Mouse (Mus musculus): Measurements from ENCODE around the gene Tbcc.

Tbcc gene

DNA sequence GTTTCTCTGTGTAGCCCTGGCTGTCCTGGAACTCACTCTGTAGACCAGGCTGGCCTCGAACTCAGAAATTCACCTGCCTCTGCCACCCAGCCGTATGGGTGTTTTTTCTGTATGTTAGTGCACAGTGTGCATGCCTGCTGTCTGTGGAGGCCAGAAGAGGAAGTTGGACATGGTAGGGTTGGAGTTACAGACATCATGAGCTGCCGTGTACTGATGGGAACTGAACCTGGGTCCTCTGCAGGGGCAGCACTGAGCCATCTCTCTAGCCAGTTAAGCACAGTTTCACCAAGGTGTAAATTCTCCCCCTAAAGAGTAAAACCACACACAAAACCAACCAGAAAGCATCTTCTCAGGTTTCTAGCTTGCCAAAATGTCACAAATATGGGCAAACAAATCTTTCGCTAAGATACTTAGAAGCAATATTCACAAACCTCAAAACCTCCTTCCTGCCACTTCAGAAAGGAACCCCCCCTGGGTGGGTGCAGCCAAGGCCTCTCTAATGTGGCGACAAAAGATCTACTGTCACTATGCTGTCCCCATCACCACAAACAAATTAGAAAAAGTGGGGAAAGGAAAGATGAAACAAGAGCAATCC, 20.2 kb upstream of the Tbcc start:
- DNase-seq (ENCODE audit: low read depth, low spot score): peak; percentile 88

DNA sequence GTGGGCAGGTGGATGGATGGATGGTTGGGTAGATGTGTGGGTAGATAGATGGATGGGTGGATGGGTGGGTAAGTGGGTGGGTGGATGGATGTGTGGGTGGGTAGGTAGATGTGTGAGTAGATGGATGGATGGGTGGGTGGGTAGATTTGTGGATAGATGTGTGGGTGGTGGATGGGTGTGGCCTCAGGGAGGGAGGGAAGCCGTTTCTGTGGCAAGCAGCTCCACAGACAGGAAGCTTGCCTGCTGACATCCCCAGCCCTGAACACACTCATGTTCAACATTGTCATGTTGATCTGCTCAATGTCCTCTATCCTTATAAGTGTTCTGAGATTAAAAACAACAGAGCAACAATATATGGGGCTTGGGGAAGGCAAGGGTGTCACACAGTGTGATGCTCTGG, 19.6 kb upstream of the Tbcc start:
- DNase-seq (ENCODE audit: low read depth, low spot score): peak; percentile 86

DNA sequence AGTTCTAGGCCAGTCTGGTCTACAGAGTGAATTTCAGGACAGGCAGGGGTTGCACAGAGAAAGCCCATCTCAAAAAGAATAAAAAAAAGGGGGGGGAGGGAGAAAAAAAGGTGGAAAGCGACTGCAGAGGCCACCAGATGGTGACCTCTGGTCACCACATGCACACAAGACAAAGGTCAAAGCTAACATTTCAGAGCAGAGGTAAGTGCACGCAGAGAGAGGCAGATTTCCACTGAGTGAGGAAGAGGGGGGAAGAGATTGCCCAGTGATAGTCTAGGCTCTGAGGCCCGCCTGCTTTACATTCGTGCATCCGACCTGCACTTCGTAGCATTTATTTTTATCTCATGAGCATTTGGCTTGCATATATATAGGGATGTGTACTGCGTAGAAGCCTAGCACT, 17.7 kb upstream of the Tbcc start:
- DNase-seq (ENCODE audit: low read depth, low spot score): no peak

DNA sequence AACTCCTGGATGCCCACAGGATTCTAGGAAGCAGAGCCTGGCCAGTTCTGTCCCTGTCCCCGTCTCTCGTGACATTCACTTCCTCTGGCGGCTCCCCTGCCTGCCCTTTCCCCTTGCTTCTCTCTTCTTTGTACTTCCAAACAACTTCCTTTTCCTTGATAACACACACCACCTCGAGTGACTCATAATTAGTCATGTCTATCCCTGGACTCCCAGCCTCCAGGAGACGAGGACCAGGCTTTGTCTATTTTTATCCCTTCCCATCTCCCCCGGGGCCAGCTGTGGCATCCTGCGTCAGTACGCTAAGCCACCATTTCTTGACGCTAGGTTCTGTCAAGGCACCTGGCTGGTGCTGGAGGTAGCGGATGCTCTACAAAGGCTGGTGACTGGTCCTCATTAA, 16.4 kb upstream of the Tbcc start:
- no peak for DNase-seq (ENCODE audit: low read depth, low spot score)

DNA sequence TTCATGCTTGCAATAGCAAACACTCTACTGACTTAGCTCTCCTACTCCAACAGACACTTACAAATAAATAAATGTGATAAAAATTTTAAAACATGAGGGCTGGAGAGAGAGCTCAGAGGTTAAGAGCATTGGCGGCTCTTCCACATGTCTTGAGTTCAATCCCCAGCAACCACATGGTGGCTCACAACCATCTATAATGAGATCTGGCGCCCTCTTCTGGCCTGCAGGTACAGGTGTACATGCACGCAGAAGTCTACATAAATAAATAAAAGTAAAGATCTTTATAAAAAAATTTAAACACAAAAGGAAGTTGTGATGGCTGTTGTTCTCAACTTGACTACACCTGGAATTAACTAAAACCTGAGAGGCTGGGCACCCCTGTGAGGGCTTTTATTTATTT, 14.9 kb upstream of the Tbcc start:
- DNase-seq (ENCODE audit: low read depth, low spot score): peak; percentile 44

DNA sequence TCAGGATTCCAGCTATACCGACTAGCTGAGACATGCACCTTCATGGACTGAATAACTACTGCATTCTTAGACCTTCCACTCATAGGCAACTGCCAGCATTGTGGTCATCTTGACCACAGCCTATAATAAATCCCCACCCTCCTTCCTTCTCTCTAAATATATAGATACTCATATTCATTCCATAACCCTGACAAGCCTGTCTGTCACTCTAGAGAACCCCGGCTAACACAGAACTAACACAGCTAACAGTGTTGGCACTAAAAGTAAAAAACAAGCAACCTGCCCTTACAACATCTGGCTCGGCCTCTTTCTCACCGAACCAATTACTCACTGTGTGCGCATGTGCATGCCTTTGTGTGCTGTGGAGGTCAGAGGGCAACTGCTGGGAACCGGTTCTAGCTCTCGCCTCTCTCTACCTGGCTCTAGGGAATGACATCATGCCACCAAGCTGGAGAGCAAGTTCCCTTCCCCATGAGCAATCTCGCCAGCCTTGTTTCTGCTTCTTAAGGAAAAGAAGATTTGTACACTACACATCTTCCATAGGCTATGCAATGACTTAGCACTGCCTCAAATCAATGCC, 14.0 kb upstream of the Tbcc start:
- DNase-seq (ENCODE audit: low read depth, low spot score): no peak

DNA sequence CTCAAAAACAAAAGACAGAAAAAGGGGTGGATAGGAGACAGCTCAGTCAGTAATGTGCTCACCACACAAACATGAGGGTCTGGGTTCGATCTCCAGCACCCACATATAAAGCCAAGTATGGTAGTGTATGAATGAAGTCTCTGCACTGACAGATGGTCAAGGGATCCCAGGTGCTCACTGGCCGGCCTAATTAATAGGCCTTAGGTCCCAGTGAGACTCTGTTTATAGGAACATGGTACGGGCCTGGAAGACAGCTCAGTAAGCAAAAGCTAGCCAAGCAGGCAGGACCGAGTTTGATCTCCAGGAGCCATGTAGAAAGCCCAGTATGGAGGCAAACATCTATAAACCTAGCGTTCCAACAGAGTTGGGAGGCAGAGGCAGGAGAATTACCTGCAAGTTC, 13.4 kb upstream of the Tbcc start:
- no peak for DNase-seq (ENCODE audit: low read depth, low spot score)

DNA sequence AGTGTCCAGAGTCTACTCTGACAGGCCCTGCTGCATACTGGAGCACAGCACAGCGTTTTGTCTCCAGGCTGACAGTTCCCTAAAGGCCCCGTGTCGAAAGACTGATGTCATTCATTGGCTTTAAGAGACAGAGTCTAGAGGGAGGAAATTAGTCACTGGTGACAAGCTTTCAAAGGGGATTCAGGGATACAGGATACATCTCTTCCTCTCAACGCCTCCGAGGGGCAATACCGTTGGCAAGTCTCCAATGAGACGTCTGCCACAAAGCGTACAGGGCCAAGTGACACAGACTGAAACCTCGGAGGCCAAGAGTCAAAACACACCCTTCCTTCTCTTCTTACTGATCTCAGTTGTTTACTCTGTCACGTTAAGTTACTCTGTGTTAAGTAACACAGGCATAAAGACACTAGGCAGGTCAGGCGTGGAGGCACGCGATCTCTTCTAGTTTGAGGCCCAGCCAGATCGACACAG, 10.6 kb upstream of the Tbcc start:
- peak; percentile 76 for DNase-seq (ENCODE audit: low read depth, low spot score)

DNA sequence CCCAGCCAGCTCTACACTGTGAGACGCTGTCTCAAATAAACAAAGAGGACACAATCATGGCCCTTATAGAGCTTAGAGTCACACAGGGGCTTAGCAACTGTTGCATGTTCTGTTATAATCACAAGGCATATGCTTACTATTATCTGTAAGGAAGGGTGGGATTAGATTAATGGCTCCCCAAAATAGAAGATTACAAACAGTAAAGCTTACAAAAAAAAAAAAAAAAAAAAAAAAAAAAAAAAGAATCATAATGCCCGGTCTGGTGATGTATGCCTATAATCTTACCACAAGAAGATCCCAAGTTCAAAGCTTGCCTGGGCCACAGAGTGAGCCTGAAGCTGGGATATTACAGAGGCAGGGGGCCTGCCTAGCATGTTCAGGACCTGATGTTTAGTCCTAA, 10.2 kb upstream of the Tbcc start:
- DNase-seq (ENCODE audit: low read depth, low spot score): no peak

DNA sequence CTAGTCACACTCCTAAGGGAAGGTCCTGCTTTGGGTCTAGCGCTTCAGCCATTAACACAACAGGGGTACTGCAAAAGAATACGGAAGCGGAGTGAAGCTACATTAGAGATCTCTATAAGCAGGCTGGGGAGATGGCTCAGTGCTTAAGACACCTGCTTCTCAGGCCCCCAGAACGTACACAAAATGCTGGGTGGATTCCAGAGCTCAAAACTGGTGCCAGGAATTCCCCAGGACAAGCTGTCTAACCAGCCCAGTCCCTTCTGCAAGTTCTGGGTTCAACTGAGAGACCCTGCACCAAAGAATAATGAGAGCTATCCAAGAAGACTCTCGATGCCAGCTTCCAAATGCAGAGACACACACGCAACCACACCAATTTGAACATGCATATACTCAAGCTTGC, 8.8 kb upstream of the Tbcc start:
- DNase-seq (ENCODE audit: low read depth, low spot score): no peak

DNA sequence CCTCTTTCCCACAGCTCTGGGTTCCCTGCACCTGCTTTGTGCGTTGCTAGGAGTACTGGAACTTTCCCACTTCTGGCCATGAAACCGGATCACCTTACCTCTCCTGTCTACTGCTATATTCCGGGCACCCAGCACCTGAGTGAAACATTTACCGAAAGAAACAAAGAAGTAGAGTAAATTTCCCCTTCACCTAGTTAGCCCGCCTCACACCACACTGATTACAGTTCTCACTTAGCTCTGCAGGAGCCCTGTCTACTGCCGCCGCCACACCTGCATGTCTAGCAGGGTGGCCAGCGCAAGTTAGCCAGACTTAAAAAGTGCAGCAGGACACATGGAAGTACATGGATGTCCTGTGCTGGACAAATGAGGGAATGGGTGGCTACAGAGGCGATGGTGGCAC, 7.4 kb upstream of the Tbcc start:
- no peak for DNase-seq (ENCODE audit: low read depth, low spot score)

DNA sequence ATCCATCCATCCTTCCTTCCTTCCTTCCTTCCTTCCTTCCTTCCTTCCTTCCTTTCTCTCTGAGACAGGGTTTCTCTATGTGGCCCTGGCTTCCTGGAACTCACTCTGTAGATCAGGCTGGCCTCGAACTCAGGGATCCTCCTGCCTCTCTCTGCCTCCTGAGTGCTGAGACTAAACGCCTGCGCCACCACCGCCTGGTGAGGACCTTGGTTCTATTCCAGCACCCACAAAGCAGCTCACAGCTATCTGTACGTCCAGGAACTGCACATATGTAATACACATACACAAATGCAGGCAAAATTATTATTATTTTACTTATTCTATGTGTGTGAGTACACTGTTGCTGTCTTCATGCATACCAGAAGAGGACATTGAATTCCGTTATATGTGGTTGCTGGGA, 5.7 kb upstream of the Tbcc start:
- no peak for DNase-seq (ENCODE audit: low read depth, low spot score)

DNA sequence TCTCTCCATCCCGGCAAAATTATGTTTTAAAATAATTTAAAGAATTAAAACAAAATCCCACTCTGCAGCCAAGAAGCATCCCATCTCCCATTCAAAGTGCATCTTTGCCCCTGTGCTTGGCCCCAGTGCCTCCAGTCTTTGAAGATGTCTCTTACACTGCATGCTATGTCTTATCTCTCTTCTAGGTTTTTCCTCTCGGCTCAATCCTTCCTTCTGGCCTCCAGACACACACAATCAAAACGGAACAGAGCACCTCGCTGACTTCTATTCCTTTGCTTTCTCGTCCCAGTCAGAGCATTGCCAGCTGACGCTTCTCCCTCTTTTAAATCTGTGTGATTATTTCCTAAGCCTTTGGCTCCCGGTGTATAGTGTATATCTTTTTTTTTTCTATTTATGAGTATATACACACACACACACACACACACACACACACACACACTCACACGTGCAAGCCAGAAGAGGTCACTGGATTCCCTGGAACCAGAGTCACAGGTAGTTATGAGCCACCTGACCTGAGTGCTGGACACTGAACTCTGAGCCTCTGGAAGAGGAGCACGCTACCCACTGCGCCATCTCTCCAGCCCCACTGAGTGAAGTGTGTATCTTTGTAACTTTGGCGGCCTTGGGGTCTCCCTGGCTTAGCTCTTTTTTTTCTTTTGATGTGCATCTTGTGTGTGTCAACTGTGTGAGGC, 5.1 kb upstream of the Tbcc start:
- no peak for DNase-seq (ENCODE audit: low read depth, low spot score)

DNA sequence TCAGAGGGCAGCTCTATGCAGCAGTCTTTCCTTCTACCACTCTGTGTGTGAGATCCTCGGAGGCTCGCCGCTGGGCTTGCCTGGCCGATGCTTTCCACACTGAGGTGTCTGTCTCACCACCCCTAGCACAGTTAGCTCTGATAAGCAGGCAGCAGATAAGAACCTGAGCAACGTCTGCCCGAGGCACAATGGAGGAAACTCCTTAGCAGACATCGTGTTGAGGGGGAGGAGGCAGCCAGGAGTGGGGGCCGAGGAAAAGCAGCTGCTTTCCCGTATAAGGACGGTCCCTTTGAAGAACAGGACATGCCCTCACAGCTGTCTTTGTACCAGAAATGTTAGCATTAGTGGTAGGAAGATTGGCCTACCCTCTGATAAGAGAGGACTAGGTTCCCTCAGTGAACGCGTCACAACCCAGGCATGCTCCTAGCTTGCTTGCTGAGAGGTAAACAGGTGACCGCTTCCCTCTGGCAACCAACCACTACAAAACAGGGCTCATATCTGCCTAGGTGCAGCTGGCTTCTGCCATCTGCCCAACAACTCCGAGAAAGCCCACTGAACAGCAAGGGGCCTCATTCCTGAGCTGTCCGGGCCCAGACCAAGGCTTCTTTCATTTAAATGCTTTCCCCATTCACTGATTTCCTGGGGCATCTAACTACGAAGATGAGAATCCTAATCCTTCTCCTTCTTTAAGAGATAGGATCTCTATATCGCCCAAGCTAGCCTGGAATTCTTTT, 4.4 kb upstream of the Tbcc start:
- no peak for DNase-seq (ENCODE audit: low read depth, low spot score)

DNA sequence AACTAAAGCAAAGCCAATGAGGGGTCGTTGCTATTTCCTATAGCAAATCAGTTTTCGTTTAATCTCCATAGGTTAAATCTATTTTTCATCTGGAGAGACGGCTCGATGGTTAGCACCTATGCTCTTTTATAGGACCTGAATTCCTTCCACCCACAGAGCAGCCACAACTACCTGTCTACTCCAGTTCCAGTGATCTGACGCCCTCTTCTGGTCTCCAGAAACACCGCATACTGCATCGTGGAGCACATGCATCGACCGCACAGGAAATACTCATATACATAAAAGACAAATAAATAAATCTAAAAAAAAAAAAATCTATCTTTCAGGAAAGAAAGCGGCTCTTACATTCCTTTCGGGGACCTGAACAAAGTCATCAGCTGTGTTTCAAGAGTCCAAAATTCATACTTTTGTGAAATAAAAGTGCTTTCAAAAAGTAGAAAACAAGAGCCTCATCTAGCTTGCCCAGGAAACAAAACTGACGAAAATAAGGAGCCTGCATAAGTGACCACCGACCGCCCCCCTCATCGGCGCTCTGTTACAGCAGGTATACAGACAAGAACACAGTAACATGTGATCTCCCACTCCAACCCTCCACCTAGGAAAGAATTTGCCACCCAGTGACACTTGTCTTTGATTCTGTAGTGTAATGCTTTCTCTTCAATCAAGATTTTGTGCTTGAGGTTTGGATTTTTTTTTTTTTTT, 1.8 kb upstream of the Tbcc start:
- DNase-seq (ENCODE audit: low read depth, low spot score): peak; percentile 79

DNA sequence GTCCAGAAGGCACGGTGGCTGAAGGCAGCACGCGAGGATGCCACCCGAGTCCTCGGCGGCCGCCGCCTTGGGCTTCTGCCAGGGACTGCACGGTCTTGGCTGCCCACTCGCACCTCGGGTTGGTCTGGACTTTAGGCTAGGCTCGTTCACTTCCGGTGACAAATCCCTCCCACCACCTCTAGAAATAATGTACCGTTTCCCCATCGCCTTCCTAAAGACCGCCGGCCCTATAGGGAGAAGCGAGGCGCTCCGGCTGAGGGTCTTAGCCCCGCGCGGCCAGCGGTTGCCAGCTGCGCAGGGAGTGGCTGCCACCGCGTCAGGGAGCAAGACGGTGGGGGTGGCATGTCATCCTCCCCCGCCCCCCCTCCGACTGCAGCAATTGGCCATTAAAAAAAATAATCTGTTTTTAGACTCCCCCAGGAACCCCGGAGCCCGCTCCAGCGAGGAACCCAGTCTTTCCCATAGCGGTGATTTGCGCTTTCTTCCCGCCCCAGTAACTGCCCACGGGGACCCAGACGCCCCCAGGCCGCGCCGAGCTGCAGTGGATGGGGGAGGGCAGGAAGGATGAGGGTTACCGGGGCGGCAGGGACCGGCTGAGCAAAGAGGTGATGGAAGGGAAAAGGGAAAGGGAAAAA, 917 bp upstream of the Tbcc start:
- peak; percentile 74 for DNase-seq (ENCODE audit: low read depth, low spot score)

DNA sequence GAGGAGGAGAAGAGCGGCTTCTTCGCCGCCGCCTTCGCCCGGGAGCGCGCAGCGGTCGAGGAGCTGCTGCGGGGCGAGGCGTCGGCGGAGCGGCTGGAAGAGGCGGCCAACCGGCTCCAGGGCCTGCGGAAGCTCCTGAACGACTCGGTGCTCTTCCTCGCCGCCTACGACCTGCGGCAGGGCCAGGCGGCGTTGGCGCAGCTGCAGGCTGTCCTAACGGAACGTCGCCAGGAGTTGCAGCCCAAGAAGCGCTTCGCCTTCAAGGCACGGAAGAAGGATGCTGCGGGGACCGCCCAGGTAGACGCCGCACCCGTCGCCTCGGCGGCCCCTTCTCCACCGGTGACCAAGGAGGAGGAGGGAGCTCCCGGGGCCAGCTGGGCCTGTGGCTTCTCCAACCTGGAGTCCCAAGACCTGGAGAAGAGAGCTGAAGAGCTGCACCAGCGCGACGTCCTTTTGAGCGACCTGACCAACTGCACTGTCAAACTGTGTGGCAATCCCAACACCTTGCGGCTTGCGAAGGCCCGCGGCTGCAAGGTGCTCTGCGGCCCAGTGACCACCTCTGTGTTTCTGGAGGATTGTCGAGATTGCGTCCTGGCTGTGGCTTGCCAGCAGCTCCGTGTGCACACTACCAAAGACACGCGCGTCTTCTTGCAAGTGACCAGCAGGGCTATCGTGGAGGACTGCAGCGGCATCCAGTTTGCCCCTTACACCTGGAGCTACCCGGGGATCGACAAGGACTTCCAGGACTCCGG, 535 bp downstream of the Tbcc start:
- no peak for DNase-seq (ENCODE audit: low read depth, low spot score)

DNA sequence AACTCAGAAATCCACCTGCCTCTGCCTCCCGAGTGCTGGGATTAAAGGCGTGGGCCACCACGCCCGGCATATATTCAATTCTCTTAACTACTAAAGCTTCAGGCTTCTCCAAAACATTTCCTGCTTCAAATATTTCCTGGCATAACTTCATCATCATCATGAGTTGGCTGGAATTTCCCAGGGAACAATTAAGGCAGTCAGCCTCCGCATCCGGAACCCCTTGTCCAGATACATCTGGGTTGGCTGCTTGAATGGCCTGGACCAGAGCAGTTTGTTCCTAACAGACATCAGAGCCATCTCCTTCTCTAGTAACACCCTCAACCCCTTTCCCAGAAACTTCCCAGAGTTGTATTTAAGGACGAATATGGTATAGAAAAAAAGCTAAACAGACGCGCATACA, 4.9 kb downstream of the Tbcc start:
- no peak for DNase-seq (ENCODE audit: low read depth, low spot score)

DNA sequence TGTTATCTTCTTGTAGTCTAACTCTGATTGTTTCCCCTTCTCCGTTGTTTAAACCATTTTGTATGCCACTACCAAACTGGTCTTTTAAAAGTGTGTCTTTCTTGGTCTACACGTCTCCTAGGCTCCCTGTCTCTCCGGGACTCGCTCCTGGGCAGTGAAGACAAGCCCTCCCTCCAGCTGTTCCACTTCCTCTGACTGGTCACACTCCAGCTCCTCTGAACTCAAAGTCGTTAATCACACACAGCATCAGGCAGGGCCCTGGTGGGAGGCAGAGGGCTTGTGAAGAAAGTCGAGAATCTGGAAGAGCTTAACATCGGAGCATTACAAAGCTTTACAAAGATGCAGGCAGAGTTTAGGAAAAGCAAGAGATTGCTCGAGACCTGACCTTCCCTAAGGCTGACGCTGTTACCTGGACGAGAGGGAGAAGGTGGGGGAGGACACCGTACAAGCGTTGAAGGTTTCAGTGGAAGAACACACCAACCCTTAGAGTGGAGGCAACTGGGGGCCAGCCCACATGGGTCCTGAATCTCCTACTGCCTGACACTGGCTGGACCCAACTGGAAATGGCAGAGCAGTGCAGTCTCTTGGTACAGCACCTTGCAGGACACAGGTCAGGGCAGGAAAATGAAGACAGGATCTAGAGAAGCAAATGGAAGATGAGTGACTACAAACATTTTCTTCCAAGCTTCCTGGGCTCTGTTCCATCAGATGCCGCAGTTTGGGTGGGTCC, 6.9 kb downstream of the Tbcc start:
- DNase-seq (ENCODE audit: low read depth, low spot score): no peak

DNA sequence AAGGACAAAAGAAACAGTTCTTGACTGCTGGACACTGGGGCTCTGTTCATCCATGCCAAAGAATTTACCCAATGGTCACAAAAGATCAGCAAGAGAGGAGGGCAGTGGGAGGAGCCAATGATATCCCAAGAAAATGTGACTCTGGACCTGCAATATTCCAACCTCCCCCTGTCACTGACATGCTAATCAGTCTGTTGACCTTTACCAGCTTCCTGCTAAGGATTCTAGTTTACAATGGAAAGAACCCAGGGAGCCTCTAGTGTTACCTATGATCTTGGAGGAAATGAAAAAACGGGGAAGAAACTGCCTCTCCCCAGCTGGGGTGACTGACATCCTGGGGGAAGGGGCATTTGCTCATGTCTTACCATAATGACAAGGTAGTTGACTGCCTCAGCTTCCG, 10.5 kb downstream of the Tbcc start:
- DNase-seq (ENCODE audit: low read depth, low spot score): no peak
